Comparison of ENCODE assay signal across 15 mouse cellular contexts in the genomic region with DNA sequence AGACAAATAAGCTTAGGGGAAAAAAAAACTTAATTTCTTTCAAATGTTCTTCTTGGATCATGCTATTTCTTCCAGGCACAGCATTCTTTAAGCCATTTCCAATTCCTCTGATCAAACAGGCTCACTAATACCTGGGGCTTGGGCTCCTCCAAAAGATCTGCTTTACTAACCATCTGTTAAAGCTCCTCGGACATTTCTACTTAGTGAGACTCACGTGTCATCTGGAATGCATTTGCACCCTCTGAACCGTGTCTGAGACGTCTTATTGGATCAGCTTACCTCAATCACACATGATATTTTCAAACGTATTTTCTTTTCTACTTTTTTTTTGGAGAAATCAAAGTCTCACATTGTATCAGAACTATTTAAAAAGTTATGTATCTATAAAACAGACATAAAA.
"Had no signal": no experiment of that assay in that cellular context is flagged by ENCODE, and none has a peak within 500 bp of the region (broad histone marks: within the 10 kb centered on the region; RNA-seq: fewer than 3 reads in every experiment).

No protein-coding gene starts in this region.

- ATAC-seq: midbrain, embryonic 16.5 days had no signal

- DNase-seq: kidney, postnatal 14 days; lung, embryonic 14.5 days; lung, postnatal 10 days; lung, postnatal 4 days; retina, postnatal 1 day; thymus, adult 2 months; thymus, postnatal 25 days had no signal

- H3K9ac ChIP-seq: limb, embryonic 12.5 days; liver, embryonic 15.5 days; lung, embryonic 14.5 days; midbrain, embryonic 12.5 days; neural tube, embryonic 13.5 days; stomach, embryonic 15.5 days had no signal

- H3K4me1 ChIP-seq: liver, embryonic 15.5 days; megakaryocyte, embryonic 14.5 days; midbrain, embryonic 12.5 days; neural tube, embryonic 13.5 days; stomach, embryonic 15.5 days had no signal

- H3K27me3 ChIP-seq: limb, embryonic 12.5 days; liver, embryonic 15.5 days; megakaryocyte, embryonic 14.5 days; midbrain, embryonic 12.5 days; neural tube, embryonic 13.5 days; stomach, embryonic 15.5 days had no signal

- H3K36me3 ChIP-seq: limb, embryonic 12.5 days; liver, embryonic 15.5 days; midbrain, embryonic 12.5 days; neural tube, embryonic 13.5 days; stomach, embryonic 15.5 days had no signal

- H3K27ac ChIP-seq: limb, embryonic 12.5 days; liver, embryonic 15.5 days; midbrain, embryonic 12.5 days; neural tube, embryonic 13.5 days; stomach, embryonic 15.5 days had no signal

- H3K4me2 ChIP-seq: limb, embryonic 12.5 days; liver, embryonic 11.5 days; liver, embryonic 15.5 days; lung, embryonic 14.5 days; midbrain, embryonic 12.5 days; neural tube, embryonic 13.5 days; stomach, embryonic 15.5 days had no signal

- H3K4me3 ChIP-seq: limb, embryonic 12.5 days; liver, embryonic 15.5 days; megakaryocyte, embryonic 14.5 days; midbrain, embryonic 12.5 days; neural tube, embryonic 13.5 days; stomach, embryonic 15.5 days had no signal

- H3K9me3 ChIP-seq: limb, embryonic 12.5 days; liver, embryonic 15.5 days; midbrain, embryonic 12.5 days; neural tube, embryonic 13.5 days; stomach, embryonic 15.5 days had no signal
